Mouse (Mus musculus) bone marrow, adult 2 months (tissue): Measurements from ENCODE around the gene Des. TPM values are rescaled to one million over a fixed set of nuclear protein-coding genes. Genes with fewer than 3 reads are reported as not detected.
A peak's percentile ranks its signal among the peaks of the same experiment; 100 is the strongest.

ENCODE experiments used
- H3K27ac ChIP-seq: fragments of 200-500 bp; 2 replicates; pipeline ENCODE4 v1.5.1; 2012; ENCODE audit warnings: low read depth, mild to moderate bottlenecking, control low read depth, inconsistent platforms, low read length; ENCODE audit not compliant: control insufficient read depth, poor library complexity, insufficient read depth
- H3K4me1 ChIP-seq: fragments of 200-500 bp; 2 replicates; pipeline ENCODE4 v1.6.1; 2011; ENCODE audit warnings: low read length; ENCODE audit not compliant: control insufficient read depth, insufficient read depth
- H3K4me3 ChIP-seq: fragments of 200-500 bp; replicated peaks from 2 replicates; pipeline ENCODE3; 2011; ENCODE audit warnings: mild to moderate bottlenecking, low read depth, low read length, control low read depth; ENCODE audit not compliant: control insufficient read depth
- CTCF ChIP-seq: fragments of 200-500 bp; IDR thresholded peaks from 2 replicates; pipeline ENCODE4 v1.5.1; 2011; ENCODE audit warnings: low read length, control low read depth; ENCODE audit not compliant: control insufficient read depth, insufficient read depth
- POLR2A ChIP-seq: fragments of 200-500 bp; IDR thresholded peaks from 2 replicates; pipeline ENCODE4 v1.6.1; 2011; ENCODE audit warnings: low read depth, mild to moderate bottlenecking, control low read depth, low read length, borderline replicate concordance; ENCODE audit not compliant: control insufficient read depth
- WGBS: fragments of 180-500 bp; shearing (Covaris S2); methylation state at CpG from one replicate; pipeline ENCODE4 v1.1.7; 2018; 5-methylcytosine and 5-hydroxymethylcytosine counted together
- polyA plus RNA-seq: library from polyadenylated mRNA; stranded (reverse); fragments of >200 nt; gene quantifications from 2 replicates; pipeline ENCODE4 v1.2.4, GENCODE M21; 2011; ENCODE audit warnings: low replicate concordance; ENCODE audit not compliant: missing spikeins, insufficient read depth, insufficient read length

Des gene
- polyA plus RNA-seq, result 2.1 and 8.8 TPM in 2 replicates

DNA sequence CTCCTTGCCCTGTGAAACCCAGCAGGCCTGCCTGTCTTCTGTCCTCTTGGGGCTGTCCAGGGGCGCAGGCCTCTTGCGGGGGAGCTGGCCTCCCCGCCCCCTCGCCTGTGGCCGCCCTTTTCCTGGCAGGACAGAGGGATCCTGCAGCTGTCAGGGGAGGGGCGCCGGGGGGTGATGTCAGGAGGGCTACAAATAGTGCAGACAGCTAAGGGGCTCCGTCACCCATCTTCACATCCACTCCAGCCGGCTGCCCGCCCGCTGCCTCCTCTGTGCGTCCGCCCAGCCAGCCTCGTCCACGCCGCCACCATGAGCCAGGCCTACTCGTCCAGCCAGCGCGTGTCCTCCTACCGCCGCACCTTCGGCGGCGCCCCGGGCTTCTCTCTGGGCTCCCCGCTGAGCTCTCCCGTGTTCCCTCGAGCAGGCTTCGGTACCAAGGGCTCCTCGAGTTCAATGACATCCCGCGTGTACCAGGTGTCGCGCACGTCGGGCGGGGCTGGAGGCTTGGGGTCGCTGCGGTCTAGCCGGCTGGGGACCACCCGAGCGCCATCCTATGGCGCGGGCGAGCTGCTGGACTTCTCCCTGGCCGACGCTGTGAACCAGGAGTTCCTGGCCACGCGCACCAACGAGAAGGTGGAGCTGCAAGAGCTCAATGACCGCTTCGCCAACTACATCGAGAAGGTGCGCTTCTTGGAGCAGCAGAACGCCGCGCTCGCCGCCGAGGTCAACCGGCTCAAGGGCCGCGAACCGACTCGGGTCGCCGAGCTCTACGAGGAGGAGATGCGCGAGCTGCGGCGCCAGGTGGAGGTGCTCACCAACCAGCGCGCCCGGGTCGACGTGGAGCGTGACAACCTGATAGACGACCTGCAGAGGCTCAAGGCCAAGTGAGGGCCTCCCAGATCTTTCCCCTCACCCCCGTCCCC, at the start of gene Des:
TSS of gene Des (plus strand) at position 218 of the 920 bp plus-strand sequence.
- no peak within 1 kb of the TSS for H3K27ac ChIP-seq
- TF ChIP-seq CTCF, result no peak
- TF ChIP-seq POLR2A, result no peak
- no peak within 1 kb of the TSS for H3K4me3 ChIP-seq
- no peaks in the 10 kb centered on the region for H3K4me1 ChIP-seq
- WGBS, result 8% methylated on average over 80 of the region's 80 CpGs

GRCm38 (mm10) chr1:75311694-75312093, 48.4 kb upstream of the Des start:
- Histone ChIP-seq H3K4me3 (no peak overlapping the region), H3K4me1 (no peaks in the 10 kb centered on the region), H3K27ac (no peak overlapping the region)
- TF ChIP-seq POLR2A (no peak), CTCF (no peak)
- WGBS, result 86% methylated on average over 6 of the region's 6 CpGs

- H3K4me1 ChIP-seq, result no peaks in the 10 kb centered on the region
- WGBS, result 92% methylated on average over 6 of the region's 6 CpGs
- H3K27ac ChIP-seq, result no peak overlapping the region
- H3K4me3 ChIP-seq, result no peak overlapping the region
- TF ChIP-seq CTCF (no peak), POLR2A (no peak)
These were observed 45.1 kb upstream of the Des start for GRCm38 (mm10) chr1:75315011-75315410.

DNA sequence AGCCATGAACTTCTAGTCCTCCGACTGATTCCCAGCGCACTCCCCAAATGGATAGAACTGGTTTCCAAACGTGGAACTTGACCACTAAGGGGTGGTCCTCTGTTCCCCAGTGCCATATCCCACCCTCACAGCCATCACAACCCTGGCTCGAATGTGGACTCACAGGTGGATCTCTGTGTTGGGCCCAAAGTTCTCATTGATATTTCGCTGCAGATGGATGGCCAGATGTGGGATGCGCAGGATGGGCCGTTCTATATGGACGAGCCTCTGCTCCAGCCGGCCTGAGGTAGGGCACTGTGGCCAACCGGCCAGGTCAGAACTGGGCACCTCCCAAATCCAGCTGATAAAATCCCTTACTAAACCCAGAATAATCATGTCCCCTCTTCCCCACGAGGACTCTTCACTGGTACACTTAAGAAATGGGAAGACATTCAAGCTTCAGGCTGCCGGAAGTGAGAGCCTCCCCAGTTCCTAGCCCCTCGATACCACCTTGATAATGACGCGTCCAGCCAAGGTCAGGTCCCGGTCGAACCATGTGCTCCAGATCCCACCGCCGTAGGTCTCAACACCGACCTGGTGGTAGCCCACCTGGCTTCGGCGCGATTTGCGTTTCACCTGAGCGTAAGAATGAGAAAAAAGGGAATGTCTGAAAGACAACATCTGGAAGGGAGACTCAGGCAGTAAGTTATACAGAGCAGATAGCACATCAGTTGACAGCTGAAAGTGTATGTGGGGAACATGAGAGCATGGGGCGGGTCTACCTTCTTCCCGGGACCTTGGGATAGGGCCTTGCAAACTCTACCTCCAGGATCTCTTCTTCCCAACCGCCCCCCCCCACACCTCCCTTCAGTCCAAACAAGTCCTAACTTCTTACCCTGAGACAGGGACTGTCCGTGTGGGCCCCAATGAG, 44.4 kb upstream of the Des start:
- no peak for TF ChIP-seq POLR2A
- no peak for TF ChIP-seq CTCF
- no peak overlapping the region for H3K4me3 ChIP-seq
- no peaks in the 10 kb centered on the region for H3K4me1 ChIP-seq
- no peak overlapping the region for H3K27ac ChIP-seq
- 89% methylated on average over 29 of the region's 29 CpGs for WGBS

GRCm38 (mm10) chr1:75316861-75317240, 43.3 kb upstream of the Des start:
- H3K4me3 ChIP-seq, result peak overlapping the region; percentile 74
- 0% methylated on average over 20 of the region's 20 CpGs for whole genome bisulfite sequencing
- TF ChIP-seq POLR2A, result no peak
- TF ChIP-seq CTCF, result no peak
- no peaks in the 10 kb centered on the region for H3K4me1 ChIP-seq
- peak overlapping the region; percentile 93 for H3K27ac ChIP-seq

GRCm38 (mm10) chr1:75317241-75318201, 42.6 kb upstream of the Des start, which contains the start of gene Dnpep:
Gene Dnpep (minus strand): TSS chr1:75317990.
- TF ChIP-seq CTCF (peak; percentile 55; the same call in 1 of the 2 replicates), POLR2A (peak; percentile 48; the same call in 1 of the 2 replicates)
- under 1% methylated on average over 88 of the region's 92 CpGs for WGBS
- Histone ChIP-seq H3K27ac (peak within 1 kb of the TSS; percentile 93), H3K4me3 (peak within 1 kb of the TSS; percentile 74), H3K4me1 (no peaks in the 10 kb centered on the region)

DNA sequence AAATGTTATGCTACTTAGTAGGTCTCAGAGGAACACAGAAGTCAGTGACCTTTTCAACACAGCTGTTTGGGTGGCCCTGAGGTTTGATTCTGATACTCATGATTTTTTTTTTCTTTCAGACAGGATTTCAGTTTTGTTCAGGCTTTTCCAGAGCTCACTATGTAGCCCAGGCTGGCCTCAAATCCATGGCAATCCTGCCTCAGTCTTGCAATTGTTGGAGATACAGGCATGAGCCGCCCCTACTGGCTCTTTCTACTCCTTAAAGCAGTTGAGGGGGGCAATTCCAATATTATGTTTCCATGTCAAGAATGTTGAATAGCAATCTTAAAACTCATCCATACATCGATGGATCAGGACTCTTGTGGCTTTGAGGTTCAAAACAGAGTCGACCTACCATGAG, 41.8 kb upstream of the Des start:
- Histone ChIP-seq H3K4me3 (no peak overlapping the region), H3K27ac (no peak overlapping the region), H3K4me1 (no peaks in the 10 kb centered on the region)
- WGBS, result 65% methylated on average over 3 of the region's 3 CpGs
- no peak for TF ChIP-seq POLR2A
- TF ChIP-seq CTCF, result no peak
